In genomic region chr16:90810716-90811256, GRCm38 (mm10) we compare ENCODE assay signal across 8 mouse cellular contexts. TPM values are rescaled to one million over a fixed set of nuclear protein-coding genes. Genes with fewer than 3 reads are reported as not detected.
A peak's percentile ranks its signal among the peaks of the same experiment; 100 is the strongest.
DNase-seq lines count a peak whose midpoint lies in the region; ATAC-seq lines count a peak whose summit lies in the region.

No protein-coding gene starts in this region.

- H3K4me3 ChIP-seq in heart, embryonic 12.5 days: peak overlapping the region; percentile 63
- H3K4me3 ChIP-seq in heart, embryonic 15.5 days: peak overlapping the region; percentile 77
- peak overlapping the region; percentile 77 for H3K4me3 ChIP-seq in liver, embryonic 16.5 days (ENCODE audit: low read depth, low read length)

- DNase-seq in heart, postnatal 25 days (ENCODE audit: low spot score): no peak
- DNase-seq in Muller cell, postnatal 12 days (ENCODE audit: inconsistent ontology term): peak; percentile 17
- no peak for DNase-seq in gastrocnemius, postnatal 4 days (ENCODE audit: low spot score in 2 of 2)
- DNase-seq in right cerebral cortex, postnatal 14 days: no peak

- H3K9ac ChIP-seq in heart, embryonic 12.5 days: peak overlapping the region; percentile 33; the same call in 1 of the 2 replicates
- H3K9ac ChIP-seq in heart, embryonic 15.5 days: peak overlapping the region; percentile 62
- no peak overlapping the region for H3K9ac ChIP-seq in liver, embryonic 16.5 days (ENCODE audit: low read depth, low read length)

- H3K36me3 ChIP-seq in heart, embryonic 12.5 days: no peaks in the 10 kb centered on the region; the same call in 1 of the 2 replicates
- no peaks in the 10 kb centered on the region for H3K36me3 ChIP-seq in heart, embryonic 15.5 days
- H3K36me3 ChIP-seq in liver, embryonic 16.5 days (ENCODE audit: control insufficient read depth, insufficient read depth): no peaks in the 10 kb centered on the region

- H3K27ac ChIP-seq in heart, embryonic 12.5 days (ENCODE audit: poor library complexity, severe bottlenecking): peak overlapping the region; percentile 35; the same call in 1 of the 2 replicates
- H3K27ac ChIP-seq in heart, embryonic 15.5 days: peak overlapping the region; percentile 87
- H3K27ac ChIP-seq in liver, embryonic 16.5 days (ENCODE audit: low read length): no peak overlapping the region

- 46% methylated on average over 11 of the region's 11 CpGs for WGBS in heart, embryonic 12.5 days
- WGBS in heart, embryonic 15.5 days: 49% methylated on average over 11 of the region's 11 CpGs
- 49% methylated on average over 11 of the region's 11 CpGs for WGBS in liver, embryonic 16.5 days (ENCODE audit: insufficient replicate concordance)

- 0 out of 2 replicates have a peak, but pooled peaks have one; percentile 1 for ATAC-seq in heart, embryonic 12.5 days (ENCODE audit: insufficient number of reproducible peaks, low FRiP score)
- ATAC-seq in heart, embryonic 15.5 days (replicated peaks; ENCODE audit: insufficient number of reproducible peaks, insufficient read depth, low FRiP score, low read depth): no peak
- ATAC-seq in liver, embryonic 16.5 days (ENCODE audit: low read depth): no peak
- ATAC-seq in monocyte, adult 5-6 weeks (replicated peaks; ENCODE audit: insufficient number of reproducible peaks, low FRiP score, low TSS enrichment, poor library complexity, severe bottlenecking): no peak

- H3K9me3 ChIP-seq in heart, embryonic 12.5 days (replicated peaks): no peaks in the 10 kb centered on the region
- no peaks in the 10 kb centered on the region for H3K9me3 ChIP-seq in heart, embryonic 15.5 days (replicated peaks)
- H3K9me3 ChIP-seq in liver, embryonic 16.5 days (replicated peaks; ENCODE audit: control insufficient read depth, low read length): no peaks in the 10 kb centered on the region

- intact Hi-C loops in heart, postnatal 25 days (cut with DNase I): no loop called here

- peak overlapping the region; percentile 70 for H3K4me2 ChIP-seq in heart, embryonic 12.5 days
- H3K4me2 ChIP-seq in heart, embryonic 15.5 days: peak overlapping the region; percentile 73
- H3K4me2 ChIP-seq in liver, embryonic 16.5 days (ENCODE audit: low read depth, low read length): peak overlapping the region; percentile 81

- H3K4me1 ChIP-seq in heart, embryonic 12.5 days (replicated peaks): peaks cover 21% of the 10 kb centered on the region
- peaks cover 16% of the 10 kb centered on the region for H3K4me1 ChIP-seq in heart, embryonic 15.5 days (replicated peaks)
- H3K4me1 ChIP-seq in liver, embryonic 16.5 days (ENCODE audit: control insufficient read depth, low read depth, low read length): peaks cover 23% of the 10 kb centered on the region

- H3K27me3 ChIP-seq in heart, embryonic 12.5 days (replicated peaks): no peaks in the 10 kb centered on the region
- no peaks in the 10 kb centered on the region for H3K27me3 ChIP-seq in heart, embryonic 15.5 days
- no peaks in the 10 kb centered on the region; the same call in 1 of the 2 replicates for H3K27me3 ChIP-seq in liver, embryonic 16.5 days (ENCODE audit: control insufficient read depth, insufficient read depth, low read depth, low read length)

RNA-seq across cellular contexts. Expression of gene Urb1, which starts 0.6 kb away (rescaled TPM):
- 8.4 and 9.2 TPM in 2 replicates for polyA plus RNA-seq in heart, embryonic 12.5 days (2016; fragmentation: Nextera tagmentation; extraction: Ambion mirVana)
- 1 to 10 TPM; 5.7 to 6.3 TPM for total RNA-seq in heart, postnatal 25 days (2021)
- 6.2 and 6.8 TPM in 2 replicates for polyA plus RNA-seq in heart, embryonic 15.5 days (2015; fragmentation: Nextera tagmentation; extraction: Ambion mirVana)
- polyA plus RNA-seq in liver, embryonic 16.5 days (2015; fragmentation: Nextera tagmentation; extraction: Ambion mirVana): 3.7 and 4.1 TPM in 2 replicates
- total RNA-seq in gastrocnemius, postnatal 4 days (2021): 1 to 10 TPM; 7.8 to 8.1 TPM
- 3.9 to 6.8 TPM (median 4.9 TPM) in 3 replicates for total RNA-seq in monocyte, adult 5-6 weeks (2017)

RNA-seq across cellular contexts. Expression of gene Eva1c, which starts 15.7 kb away (rescaled TPM):
- polyA plus RNA-seq in heart, embryonic 12.5 days (2016; fragmentation: Nextera tagmentation; extraction: Ambion mirVana): 2.1 and 3.4 TPM in 2 replicates
- 1 to 10 TPM in 1 of 2 experiments, under 1 TPM in 1; 0.89 to 1.4 TPM for total RNA-seq in heart, postnatal 25 days (2021)
- 3.2 and 4.2 TPM in 2 replicates for polyA plus RNA-seq in heart, embryonic 15.5 days (2015; fragmentation: Nextera tagmentation; extraction: Ambion mirVana)
- 0.40 and 0.51 TPM in 2 replicates for polyA plus RNA-seq in liver, embryonic 16.5 days (2015; fragmentation: Nextera tagmentation; extraction: Ambion mirVana)
- 1 to 10 TPM in 1 of 2 experiments, under 1 TPM in 1; 0.39 to 1.3 TPM for total RNA-seq in gastrocnemius, postnatal 4 days (2021)
- total RNA-seq in monocyte, adult 5-6 weeks (2017): not detected in 3 replicates
